Mouse (Mus musculus): ENCODE measurements around the gene Inip. TPM values are rescaled to one million over a fixed set of nuclear protein-coding genes. Genes with fewer than 3 reads are reported as not detected.

The Inip gene
- polyA plus RNA-seq (2015; fragmentation: Nextera tagmentation; extraction: Ambion mirVana): 41.4 and 44.7 TPM in 2 replicates

GRCm38 (mm10) chr4:59801489-59801888, at the start of gene Inip:
Inip (minus strand) TSS chr4:59801589.
- Histone ChIP-seq H3K9me3 (replicated peaks; ENCODE audit: control insufficient read depth, low read length) (no peaks in the 10 kb centered on the region), H3K27me3 (ENCODE audit: control insufficient read depth, insufficient read depth, low read length) (no peaks in the 10 kb centered on the region), H3K27ac (ENCODE audit: low read length) (no peak within 1 kb of the TSS), H3K36me3 (ENCODE audit: control insufficient read depth, insufficient read depth, low read length) (no peaks in the 10 kb centered on the region), H3K4me2 (ENCODE audit: low read depth, low read length) (no peak within 1 kb of the TSS), H3K4me1 (ENCODE audit: control insufficient read depth, insufficient read depth, low read length) (no peaks in the 10 kb centered on the region), H3K9ac (ENCODE audit: low read length) (no peak within 1 kb of the TSS; the same call in 1 of the 2 replicates), H3K4me3 (replicated peaks; ENCODE audit: low read length) (no peak within 1 kb of the TSS)
- no peak for ATAC-seq (ENCODE audit: insufficient read depth, low FRiP score)

GRCm38 (mm10) chr4:59850181-59850580, 48.8 kb upstream of the Inip start:
- Histone ChIP-seq H3K27ac (ENCODE audit: low read length) (no peak overlapping the region), H3K9ac (ENCODE audit: low read length) (no peak overlapping the region), H3K36me3 (ENCODE audit: control insufficient read depth, insufficient read depth, low read length) (no peaks in the 10 kb centered on the region), H3K4me3 (replicated peaks; ENCODE audit: low read length) (no peak overlapping the region), H3K27me3 (ENCODE audit: control insufficient read depth, insufficient read depth, low read length) (no peaks in the 10 kb centered on the region), H3K4me2 (ENCODE audit: low read depth, low read length) (no peak overlapping the region), H3K4me1 (ENCODE audit: control insufficient read depth, insufficient read depth, low read length) (no peaks in the 10 kb centered on the region), H3K9me3 (replicated peaks; ENCODE audit: control insufficient read depth, low read length) (no peaks in the 10 kb centered on the region)
- ATAC-seq (ENCODE audit: insufficient read depth, low FRiP score): no peak
- 61% methylated on average over 2 of the region's 2 CpGs for WGBS

- no peak overlapping the region for H3K9ac ChIP-seq (ENCODE audit: low read length)
- H3K36me3 ChIP-seq (ENCODE audit: control insufficient read depth, insufficient read depth, low read length): no peaks in the 10 kb centered on the region
- no peak overlapping the region for H3K27ac ChIP-seq (ENCODE audit: low read length)
- H3K4me1 ChIP-seq (ENCODE audit: control insufficient read depth, insufficient read depth, low read length): no peaks in the 10 kb centered on the region
- H3K4me3 ChIP-seq (replicated peaks; ENCODE audit: low read length): no peak overlapping the region
- ATAC-seq (ENCODE audit: insufficient read depth, low FRiP score): no peak
- no peaks in the 10 kb centered on the region for H3K9me3 ChIP-seq (replicated peaks; ENCODE audit: control insufficient read depth, low read length)
- WGBS: 86% methylated on average over 5 of the region's 5 CpGs
- H3K27me3 ChIP-seq (ENCODE audit: control insufficient read depth, insufficient read depth, low read length): no peaks in the 10 kb centered on the region
- no peak overlapping the region for H3K4me2 ChIP-seq (ENCODE audit: low read depth, low read length)
Observed at GRCm38 (mm10) chr4:59847447-59847846, 46.1 kb upstream of the Inip start.

- no peaks in the 10 kb centered on the region for H3K9me3 ChIP-seq (replicated peaks; ENCODE audit: control insufficient read depth, low read length)
- H3K27ac ChIP-seq (ENCODE audit: low read length): no peak overlapping the region
- 81% methylated on average over 3 of the region's 3 CpGs for WGBS
- H3K4me1 ChIP-seq (ENCODE audit: control insufficient read depth, insufficient read depth, low read length): no peaks in the 10 kb centered on the region
- no peak for ATAC-seq (ENCODE audit: insufficient read depth, low FRiP score)
- H3K9ac ChIP-seq (ENCODE audit: low read length): no peak overlapping the region
- no peaks in the 10 kb centered on the region for H3K27me3 ChIP-seq (ENCODE audit: control insufficient read depth, insufficient read depth, low read length)
- H3K4me3 ChIP-seq (replicated peaks; ENCODE audit: low read length): no peak overlapping the region
- H3K36me3 ChIP-seq (ENCODE audit: control insufficient read depth, insufficient read depth, low read length): no peaks in the 10 kb centered on the region
- no peak overlapping the region for H3K4me2 ChIP-seq (ENCODE audit: low read depth, low read length)
Observed at GRCm38 (mm10) chr4:59845245-59845637, 43.9 kb upstream of the Inip start.

GRCm38 (mm10) chr4:59844460-59845244, 43.3 kb upstream of the Inip start:
- no peak overlapping the region for H3K4me3 ChIP-seq (replicated peaks; ENCODE audit: low read length)
- no peak for ATAC-seq (ENCODE audit: insufficient read depth, low FRiP score)
- 79% methylated on average over 15 of the region's 15 CpGs for WGBS
- no peaks in the 10 kb centered on the region for H3K4me1 ChIP-seq (ENCODE audit: control insufficient read depth, insufficient read depth, low read length)
- H3K27me3 ChIP-seq (ENCODE audit: control insufficient read depth, insufficient read depth, low read length): no peaks in the 10 kb centered on the region
- no peaks in the 10 kb centered on the region for H3K9me3 ChIP-seq (replicated peaks; ENCODE audit: control insufficient read depth, low read length)
- no peak overlapping the region for H3K27ac ChIP-seq (ENCODE audit: low read length)
- no peaks in the 10 kb centered on the region for H3K36me3 ChIP-seq (ENCODE audit: control insufficient read depth, insufficient read depth, low read length)
- no peak overlapping the region for H3K4me2 ChIP-seq (ENCODE audit: low read depth, low read length)
- H3K9ac ChIP-seq (ENCODE audit: low read length): no peak overlapping the region

- Histone ChIP-seq H3K9ac (ENCODE audit: low read length) (no peak overlapping the region), H3K27me3 (ENCODE audit: control insufficient read depth, insufficient read depth, low read length) (no peaks in the 10 kb centered on the region), H3K27ac (ENCODE audit: low read length) (no peak overlapping the region), H3K4me1 (ENCODE audit: control insufficient read depth, insufficient read depth, low read length) (no peaks in the 10 kb centered on the region; the same call in 1 of the 2 replicates), H3K4me2 (ENCODE audit: low read depth, low read length) (no peak overlapping the region), H3K4me3 (replicated peaks; ENCODE audit: low read length) (no peak overlapping the region), H3K9me3 (replicated peaks; ENCODE audit: control insufficient read depth, low read length) (no peaks in the 10 kb centered on the region), H3K36me3 (ENCODE audit: control insufficient read depth, insufficient read depth, low read length) (no peaks in the 10 kb centered on the region)
- 64% methylated on average over 7 of the region's 7 CpGs for WGBS
- ATAC-seq (ENCODE audit: insufficient read depth, low FRiP score): no peak
Observed at GRCm38 (mm10) chr4:59837659-59838058, 36.3 kb upstream of the Inip start.

GRCm38 (mm10) chr4:59832810-59833209, 31.4 kb upstream of the Inip start:
- no peak overlapping the region for H3K27ac ChIP-seq (ENCODE audit: low read length)
- no peaks in the 10 kb centered on the region for H3K9me3 ChIP-seq (replicated peaks; ENCODE audit: control insufficient read depth, low read length)
- H3K27me3 ChIP-seq (ENCODE audit: control insufficient read depth, insufficient read depth, low read length): no peaks in the 10 kb centered on the region
- H3K4me2 ChIP-seq (ENCODE audit: low read depth, low read length): no peak overlapping the region
- H3K4me1 ChIP-seq (ENCODE audit: control insufficient read depth, insufficient read depth, low read length): peaks cover 6% of the 10 kb centered on the region; the same call in 1 of the 2 replicates
- H3K4me3 ChIP-seq (replicated peaks; ENCODE audit: low read length): no peak overlapping the region
- no peak overlapping the region for H3K9ac ChIP-seq (ENCODE audit: low read length)
- no peaks in the 10 kb centered on the region for H3K36me3 ChIP-seq (ENCODE audit: control insufficient read depth, insufficient read depth, low read length)
- WGBS: 57% methylated on average over 6 of the region's 6 CpGs
- no peak for ATAC-seq (ENCODE audit: insufficient read depth, low FRiP score)

- Histone ChIP-seq H3K27me3 (ENCODE audit: control insufficient read depth, insufficient read depth, low read length) (no peaks in the 10 kb centered on the region), H3K9me3 (replicated peaks; ENCODE audit: control insufficient read depth, low read length) (no peaks in the 10 kb centered on the region), H3K27ac (ENCODE audit: low read length) (no peak overlapping the region), H3K4me1 (ENCODE audit: control insufficient read depth, insufficient read depth, low read length) (peaks cover 6% of the 10 kb centered on the region; the same call in 1 of the 2 replicates), H3K4me3 (replicated peaks; ENCODE audit: low read length) (no peak overlapping the region), H3K9ac (ENCODE audit: low read length) (no peak overlapping the region), H3K4me2 (ENCODE audit: low read depth, low read length) (no peak overlapping the region), H3K36me3 (ENCODE audit: control insufficient read depth, insufficient read depth, low read length) (no peaks in the 10 kb centered on the region)
- WGBS: 70% methylated on average over 5 of the region's 5 CpGs
- ATAC-seq (ENCODE audit: insufficient read depth, low FRiP score): no peak
Observed at GRCm38 (mm10) chr4:59831038-59831437, 29.6 kb upstream of the Inip start.

GRCm38 (mm10) chr4:59829072-59829471, 27.7 kb upstream of the Inip start:
- WGBS: 55% methylated on average over 4 of the region's 4 CpGs
- Histone ChIP-seq H3K4me2 (ENCODE audit: low read depth, low read length) (no peak overlapping the region), H3K27me3 (ENCODE audit: control insufficient read depth, insufficient read depth, low read length) (no peaks in the 10 kb centered on the region), H3K36me3 (ENCODE audit: control insufficient read depth, insufficient read depth, low read length) (no peaks in the 10 kb centered on the region), H3K9me3 (replicated peaks; ENCODE audit: control insufficient read depth, low read length) (no peaks in the 10 kb centered on the region), H3K27ac (ENCODE audit: low read length) (no peak overlapping the region), H3K9ac (ENCODE audit: low read length) (no peak overlapping the region), H3K4me1 (ENCODE audit: control insufficient read depth, insufficient read depth, low read length) (peaks cover 6% of the 10 kb centered on the region; the same call in 1 of the 2 replicates), H3K4me3 (replicated peaks; ENCODE audit: low read length) (no peak overlapping the region)
- no peak for ATAC-seq (ENCODE audit: insufficient read depth, low FRiP score)

All from stomach, embryonic 16.5 days (tissue).